Mouse (Mus musculus) erythroblast, embryonic 14.5 days (primary cell): ENCODE data around the gene Hspd1.

Source experiments
- GATA1 ChIP-seq: IDR thresholded peaks from 2 replicates; pipeline ENCODE4 v1.6.1; 2012; ENCODE audit warnings: low read length, inconsistent platforms, mixed read lengths
- TAL1 ChIP-seq: IDR thresholded peaks from 3 replicates; pipeline ENCODE4 v1.6.1; 2012; ENCODE audit warnings: low read length, inconsistent platforms, mixed read lengths

DNA sequence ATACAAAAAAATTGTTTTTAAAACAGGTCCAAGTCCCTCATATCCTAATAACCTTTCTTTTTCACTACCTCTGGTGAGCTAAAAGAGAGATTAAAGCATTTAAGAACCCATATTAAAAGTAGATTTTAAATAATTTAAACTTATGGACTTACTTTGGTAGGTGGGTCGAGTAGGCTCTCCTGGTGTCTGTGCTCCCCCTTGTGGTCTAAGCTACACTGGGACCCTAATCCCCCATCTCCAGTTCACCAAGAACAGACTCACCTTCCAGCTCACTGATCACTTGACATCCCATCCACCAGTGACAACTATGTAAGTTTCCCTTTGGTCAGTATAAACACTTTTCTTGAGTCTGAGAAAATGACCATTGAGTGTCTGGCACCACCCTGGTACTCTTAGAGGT, 45.8 kb downstream of the Hspd1 start:
- no peak for TF ChIP-seq GATA1
- TF ChIP-seq TAL1 = no peak
